Mouse (Mus musculus): ENCODE measurements at regions not wholly inside any gene's neighbourhood (a gene's known extent, or its start where the extent isn't known, plus 50 kb on each side); places are given as distances from the start of the nearest gene placed in this dataset.

GRCm38 (mm10) chr17:3962176-3962575 is 266.1 kb upstream of the Nox3 start:
- Histone ChIP-seq H3K9me3 (replicated peaks; ENCODE audit: low read length) (no peaks in the 10 kb centered on the region), H3K9ac (ENCODE audit: low read depth, low read length) (no peak overlapping the region), H3K4me1 (replicated peaks; ENCODE audit: insufficient read depth, low read length) (no peaks in the 10 kb centered on the region), H3K4me2 (ENCODE audit: low read length) (no peak overlapping the region), H3K4me3 (replicated peaks; ENCODE audit: low read depth, low read length) (no peak overlapping the region), H3K27ac (no peak overlapping the region), H3K27me3 (ENCODE audit: insufficient read depth, low read length) (no peaks in the 10 kb centered on the region), H3K36me3 (ENCODE audit: insufficient read depth, low read length) (no peaks in the 10 kb centered on the region)
- ATAC-seq (replicated peaks; ENCODE audit: low FRiP score, low read depth) (no peak), DNase-seq (ENCODE audit: low spot score) (no peak)
- no peak for TF ChIP-seq CTCF (IDR thresholded peaks at IDR 0.05; ENCODE audit: low read depth)
- 77% methylated on average over 3 of the region's 3 CpGs for WGBS

DNA sequence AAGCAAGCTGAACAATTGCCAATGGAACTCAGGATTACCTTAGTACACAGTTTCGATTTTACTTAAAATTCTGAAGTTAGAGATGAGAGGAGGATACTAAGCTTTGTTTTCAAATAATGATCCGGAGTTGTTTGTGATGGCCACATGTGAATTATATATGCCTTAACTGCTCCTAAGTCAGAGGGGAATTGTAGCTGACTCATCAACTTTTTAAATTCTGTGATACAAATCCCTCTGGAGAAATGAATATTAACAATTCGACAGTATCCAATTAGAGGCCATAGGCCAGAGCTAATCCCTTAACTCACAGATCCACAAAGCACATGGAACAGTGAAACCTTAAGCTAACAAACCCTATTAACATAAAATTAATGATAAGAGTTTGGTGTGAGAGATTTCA is 250.5 kb upstream of the Nox3 start:
- Histone ChIP-seq H3K27me3 (ENCODE audit: insufficient read depth, low read length) (no peaks in the 10 kb centered on the region), H3K27ac (no peak overlapping the region), H3K4me1 (replicated peaks; ENCODE audit: insufficient read depth, low read length) (no peaks in the 10 kb centered on the region), H3K4me2 (ENCODE audit: low read length) (no peak overlapping the region), H3K9me3 (replicated peaks; ENCODE audit: low read length) (no peaks in the 10 kb centered on the region), H3K9ac (ENCODE audit: low read depth, low read length) (no peak overlapping the region), H3K4me3 (replicated peaks; ENCODE audit: low read depth, low read length) (no peak overlapping the region), H3K36me3 (ENCODE audit: insufficient read depth, low read length) (no peaks in the 10 kb centered on the region)
- WGBS: 81% methylated on average over 3 of the region's 3 CpGs
- DNase-seq (ENCODE audit: low spot score) (no peak), ATAC-seq (replicated peaks; ENCODE audit: low FRiP score, low read depth) (no peak)
- TF ChIP-seq CTCF (IDR thresholded peaks at IDR 0.05; ENCODE audit: low read depth): no peak

GRCm38 (mm10) chr17:3936361-3936760 is 240.3 kb upstream of the Nox3 start:
- H3K4me3 ChIP-seq (replicated peaks; ENCODE audit: low read depth, low read length): no peak overlapping the region
- TF ChIP-seq CTCF (IDR thresholded peaks at IDR 0.05; ENCODE audit: low read depth): no peak
- WGBS: 76% methylated on average over 4 of the region's 4 CpGs
- ATAC-seq (replicated peaks; ENCODE audit: low FRiP score, low read depth) (no peak), DNase-seq (ENCODE audit: low spot score) (no peak)
- no peaks in the 10 kb centered on the region for H3K9me3 ChIP-seq (replicated peaks; ENCODE audit: low read length)
- H3K4me2 ChIP-seq (ENCODE audit: low read length): no peak overlapping the region
- no peaks in the 10 kb centered on the region for H3K27me3 ChIP-seq (ENCODE audit: insufficient read depth, low read length)
- H3K27ac ChIP-seq: no peak overlapping the region
- H3K9ac ChIP-seq (ENCODE audit: low read depth, low read length): no peak overlapping the region
- no peaks in the 10 kb centered on the region for H3K36me3 ChIP-seq (ENCODE audit: insufficient read depth, low read length)
- H3K4me1 ChIP-seq (replicated peaks; ENCODE audit: insufficient read depth, low read length): no peaks in the 10 kb centered on the region

GRCm38 (mm10) chr17:3933208-3933607 is 237.1 kb upstream of the Nox3 start:
- Histone ChIP-seq H3K36me3 (ENCODE audit: insufficient read depth, low read length) (no peaks in the 10 kb centered on the region), H3K9me3 (replicated peaks; ENCODE audit: low read length) (no peaks in the 10 kb centered on the region), H3K27me3 (ENCODE audit: insufficient read depth, low read length) (no peaks in the 10 kb centered on the region), H3K9ac (ENCODE audit: low read depth, low read length) (no peak overlapping the region), H3K27ac (no peak overlapping the region), H3K4me2 (ENCODE audit: low read length) (no peak overlapping the region), H3K4me3 (replicated peaks; ENCODE audit: low read depth, low read length) (no peak overlapping the region), H3K4me1 (replicated peaks; ENCODE audit: insufficient read depth, low read length) (no peaks in the 10 kb centered on the region)
- DNase-seq (ENCODE audit: low spot score): no peak
- no peak for ATAC-seq (replicated peaks; ENCODE audit: low FRiP score, low read depth)
- no peak for TF ChIP-seq CTCF (IDR thresholded peaks at IDR 0.05; ENCODE audit: low read depth)
- 42% methylated on average over 4 of the region's 4 CpGs for WGBS

DNA sequence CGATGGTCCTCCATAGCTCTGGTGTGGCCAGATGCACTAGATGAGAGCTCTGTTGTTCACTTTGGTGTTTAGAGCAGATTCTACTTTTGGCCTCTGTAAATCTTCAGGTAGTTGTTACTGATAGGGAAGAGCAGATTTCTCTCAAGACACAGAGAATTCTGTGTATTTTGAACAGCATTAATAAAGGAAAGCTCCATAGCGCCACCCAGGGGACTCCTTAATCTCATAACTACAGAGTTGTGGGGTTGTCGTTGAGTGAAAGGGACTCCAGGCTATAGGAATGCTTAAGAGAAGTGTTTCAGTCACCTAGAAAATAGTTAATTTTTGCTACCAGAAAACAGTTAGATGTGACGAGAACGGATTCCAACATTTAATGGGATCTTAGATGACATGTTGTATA is 236.0 kb upstream of the Nox3 start:
- no peaks in the 10 kb centered on the region for H3K36me3 ChIP-seq (ENCODE audit: insufficient read depth, low read length)
- no peak overlapping the region for H3K27ac ChIP-seq
- H3K9ac ChIP-seq (ENCODE audit: low read depth, low read length): no peak overlapping the region
- H3K4me3 ChIP-seq (replicated peaks; ENCODE audit: low read depth, low read length): no peak overlapping the region
- H3K27me3 ChIP-seq (ENCODE audit: insufficient read depth, low read length): no peaks in the 10 kb centered on the region
- DNase-seq (ENCODE audit: low spot score) (no peak), ATAC-seq (replicated peaks; ENCODE audit: low FRiP score, low read depth) (no peak)
- TF ChIP-seq CTCF (IDR thresholded peaks at IDR 0.05; ENCODE audit: low read depth): peak; percentile 32; the same call in 1 of the 2 replicates
- H3K4me2 ChIP-seq (ENCODE audit: low read length): no peak overlapping the region
- 79% methylated on average over 5 of the region's 5 CpGs for WGBS
- no peaks in the 10 kb centered on the region for H3K9me3 ChIP-seq (replicated peaks; ENCODE audit: low read length)
- no peaks in the 10 kb centered on the region for H3K4me1 ChIP-seq (replicated peaks; ENCODE audit: insufficient read depth, low read length)

DNA sequence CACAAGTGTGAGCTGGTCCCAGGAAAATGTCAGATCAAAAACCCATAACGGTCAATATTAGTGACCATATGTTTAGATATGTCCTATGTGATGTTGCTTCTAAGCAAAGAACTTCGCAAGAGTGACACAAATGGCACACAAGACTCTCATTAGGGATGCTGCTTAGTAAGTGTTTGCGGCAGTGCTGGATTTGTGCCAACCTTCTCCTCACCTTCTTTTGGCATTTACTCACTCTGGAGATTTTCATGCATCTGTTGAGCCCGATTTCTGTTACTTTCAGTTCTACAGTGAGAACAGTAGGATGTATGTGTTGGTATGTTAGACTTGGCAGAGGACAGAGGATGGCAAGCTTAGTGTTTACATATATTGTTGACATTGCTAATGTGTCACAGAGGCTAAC is 231.0 kb upstream of the Nox3 start:
- H3K9me3 ChIP-seq (replicated peaks; ENCODE audit: low read length): no peaks in the 10 kb centered on the region
- DNase-seq (ENCODE audit: low spot score) (no peak), ATAC-seq (replicated peaks; ENCODE audit: low FRiP score, low read depth) (no peak)
- H3K4me1 ChIP-seq (replicated peaks; ENCODE audit: insufficient read depth, low read length): no peaks in the 10 kb centered on the region
- H3K4me3 ChIP-seq (replicated peaks; ENCODE audit: low read depth, low read length): no peak overlapping the region
- no peak for TF ChIP-seq CTCF (IDR thresholded peaks at IDR 0.05; ENCODE audit: low read depth)
- H3K27ac ChIP-seq: no peak overlapping the region
- 92% methylated on average over 4 of the region's 4 CpGs for WGBS
- H3K27me3 ChIP-seq (ENCODE audit: insufficient read depth, low read length): no peaks in the 10 kb centered on the region
- H3K9ac ChIP-seq (ENCODE audit: low read depth, low read length): no peak overlapping the region
- no peak overlapping the region for H3K4me2 ChIP-seq (ENCODE audit: low read length)
- H3K36me3 ChIP-seq (ENCODE audit: insufficient read depth, low read length): no peaks in the 10 kb centered on the region

DNA sequence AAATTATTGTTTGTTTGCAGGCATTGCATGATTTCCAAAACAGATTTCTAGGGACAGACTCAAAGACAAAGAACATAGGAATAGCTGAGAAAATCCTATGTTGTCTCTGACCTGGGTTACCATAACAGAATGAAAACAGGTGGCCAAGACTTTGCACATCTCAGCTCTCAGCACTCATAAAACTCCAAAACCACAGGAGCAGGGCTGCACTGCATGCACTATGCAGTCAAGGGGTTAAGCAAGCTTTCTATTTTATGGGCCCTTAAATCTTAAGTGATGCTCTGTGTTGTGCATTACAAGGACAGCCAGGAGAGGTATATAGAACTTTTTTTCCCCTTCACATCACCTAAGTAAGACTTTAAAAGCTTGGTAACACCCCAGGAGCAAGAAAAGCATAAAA is 224.2 kb upstream of the Nox3 start:
- TF ChIP-seq CTCF (IDR thresholded peaks at IDR 0.05; ENCODE audit: low read depth): no peak
- ATAC-seq (replicated peaks; ENCODE audit: low FRiP score, low read depth): no peak
- no peaks in the 10 kb centered on the region for H3K9me3 ChIP-seq (replicated peaks; ENCODE audit: low read length)
- no peaks in the 10 kb centered on the region for H3K36me3 ChIP-seq (ENCODE audit: insufficient read depth, low read length)
- H3K27ac ChIP-seq: no peak overlapping the region
- H3K27me3 ChIP-seq (ENCODE audit: insufficient read depth, low read length): no peaks in the 10 kb centered on the region
- H3K4me2 ChIP-seq (ENCODE audit: low read length): no peak overlapping the region
- H3K9ac ChIP-seq (ENCODE audit: low read depth, low read length): no peak overlapping the region
- DNase-seq (ENCODE audit: low spot score): no peak
- no peak overlapping the region for H3K4me3 ChIP-seq (replicated peaks; ENCODE audit: low read depth, low read length)
- no peaks in the 10 kb centered on the region for H3K4me1 ChIP-seq (replicated peaks; ENCODE audit: insufficient read depth, low read length)
